Mouse (Mus musculus): ENCODE data around the gene Cdyl. TPM values are rescaled to one million over a fixed set of nuclear protein-coding genes. Genes with fewer than 3 reads are reported as not detected.

The Cdyl gene
- polyA plus RNA-seq, 1 experiment from 2014 or later: 4.1 TPM

- 87% methylated on average over 4 of the region's 4 CpGs for WGBS
- H3K27me3 ChIP-seq (replicated peaks): no peaks in the 10 kb centered on the region
Measured at GRCm38 (mm10) chr13:35652851-35653250, 6.8 kb upstream of the Cdyl start.

GRCm38 (mm10) chr13:35656853-35657252 lies 2.8 kb upstream of the Cdyl start:
- Histone ChIP-seq H3K36me3 (replicated peaks) (no peaks in the 10 kb centered on the region), H3K27ac (no peak overlapping the region), H3K9me3 (no peaks in the 10 kb centered on the region), H3K4me2 (no peak overlapping the region), H3K9ac (no peak overlapping the region), H3K27me3 (replicated peaks) (no peaks in the 10 kb centered on the region), H3K4me1 (no peaks in the 10 kb centered on the region), H3K4me3 (no peak overlapping the region)
- WGBS: 83% methylated on average over 2 of the region's 2 CpGs
- no peak for ATAC-seq (replicated peaks)

More at GRCm38 (mm10) chr13:35652851-35653250, 6.8 kb upstream of the Cdyl start:
- Histone ChIP-seq H3K27ac (no peak overlapping the region), H3K9ac (no peak overlapping the region), H3K4me2 (no peak overlapping the region), H3K9me3 (no peaks in the 10 kb centered on the region), H3K36me3 (replicated peaks) (no peaks in the 10 kb centered on the region), H3K4me1 (no peaks in the 10 kb centered on the region), H3K4me3 (no peak overlapping the region)
- ATAC-seq (replicated peaks): no peak

DNA sequence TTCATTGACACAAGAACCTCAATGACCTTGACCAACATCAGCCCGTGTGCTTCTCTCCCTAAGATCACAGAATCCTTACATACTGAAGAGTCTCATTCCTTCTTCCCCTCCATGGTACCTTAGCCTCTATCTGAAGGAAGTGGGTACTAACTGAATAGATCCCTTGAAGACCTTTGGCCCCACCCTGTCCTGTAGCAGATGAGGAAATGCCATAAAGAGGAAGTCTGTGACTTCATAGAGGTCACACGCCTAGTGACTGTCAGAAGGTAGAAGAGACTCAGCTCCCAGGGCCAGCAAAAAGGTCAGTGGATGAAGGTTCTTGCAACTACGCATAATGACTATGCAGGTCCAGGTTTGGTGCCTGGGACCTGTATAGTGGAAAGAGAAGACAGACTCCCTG lies 5.8 kb downstream of the Cdyl start:
- H3K4me3 ChIP-seq: no peak overlapping the region
- H3K4me1 ChIP-seq: no peaks in the 10 kb centered on the region
- no peaks in the 10 kb centered on the region for H3K27me3 ChIP-seq (replicated peaks)
- no peaks in the 10 kb centered on the region for H3K9me3 ChIP-seq
- ATAC-seq (replicated peaks): no peak
- H3K36me3 ChIP-seq (replicated peaks): no peaks in the 10 kb centered on the region
- no peak overlapping the region for H3K9ac ChIP-seq
- no peak overlapping the region for H3K27ac ChIP-seq
- WGBS: 92% methylated on average over 3 of the region's 3 CpGs
- no peak overlapping the region for H3K4me2 ChIP-seq

DNA sequence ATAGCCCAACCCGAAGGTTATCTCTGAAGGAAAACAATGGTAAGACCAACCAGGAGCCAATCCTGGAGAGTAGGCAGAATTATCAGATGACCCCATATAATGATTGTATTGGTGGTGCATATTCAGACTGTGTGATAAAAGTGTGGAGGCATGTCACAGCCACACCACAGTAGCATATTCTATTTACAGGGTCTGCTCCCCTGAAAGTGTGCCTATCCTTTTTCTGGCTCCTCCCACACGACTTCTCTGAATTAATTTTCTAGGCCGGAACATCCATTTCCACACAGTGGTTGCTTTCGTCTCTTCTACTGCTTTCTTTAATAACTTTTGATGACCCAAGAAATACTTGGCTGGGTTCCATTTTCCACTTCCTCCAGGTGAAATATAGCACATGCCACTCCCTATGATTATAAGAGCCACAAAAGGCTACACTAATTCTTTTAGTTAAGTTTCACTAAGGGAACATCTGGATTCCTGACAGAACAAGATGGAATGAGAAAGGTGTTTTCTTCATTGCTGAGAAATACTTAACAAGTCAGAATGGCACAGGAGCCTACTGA lies 10.4 kb downstream of the Cdyl start:
- H3K27me3 ChIP-seq (replicated peaks): no peaks in the 10 kb centered on the region
- H3K36me3 ChIP-seq (replicated peaks): no peaks in the 10 kb centered on the region
- H3K27ac ChIP-seq: no peak overlapping the region
- H3K4me2 ChIP-seq: no peak overlapping the region
- H3K9ac ChIP-seq: no peak overlapping the region
- no peak overlapping the region for H3K4me3 ChIP-seq
- WGBS: 90% methylated on average over 4 of the region's 4 CpGs
- no peaks in the 10 kb centered on the region for H3K9me3 ChIP-seq
- peaks cover 4% of the 10 kb centered on the region; the same call in 1 of the 2 replicates for H3K4me1 ChIP-seq
- ATAC-seq (replicated peaks): no peak

DNA sequence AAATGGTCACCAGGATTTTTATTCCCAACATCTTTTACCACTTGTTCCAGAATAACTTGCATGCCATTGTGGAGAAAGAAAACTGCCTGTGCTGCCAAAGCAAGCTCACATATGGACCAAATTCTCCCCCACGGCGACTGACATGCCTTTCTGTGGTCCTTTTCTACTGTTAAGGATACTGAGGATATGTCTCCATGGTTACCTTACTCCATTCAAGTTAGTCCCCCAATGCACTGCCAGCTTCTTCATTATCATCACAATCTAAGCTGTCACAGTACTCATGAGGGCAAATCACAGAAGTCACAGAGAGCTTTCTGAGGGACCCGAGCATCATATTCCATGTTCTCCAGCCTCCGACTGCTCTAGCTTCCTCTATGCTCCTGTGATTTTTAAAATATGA lies 11.2 kb downstream of the Cdyl start:
- ATAC-seq (replicated peaks): no peak; the same call in 1 of the 2 replicates
- Histone ChIP-seq H3K4me3 (no peak overlapping the region), H3K4me2 (no peak overlapping the region), H3K9ac (no peak overlapping the region), H3K4me1 (peaks cover 4% of the 10 kb centered on the region; the same call in 1 of the 2 replicates), H3K36me3 (replicated peaks) (no peaks in the 10 kb centered on the region), H3K27me3 (replicated peaks) (no peaks in the 10 kb centered on the region), H3K27ac (no peak overlapping the region), H3K9me3 (no peaks in the 10 kb centered on the region)
- 20% methylated on average over 4 of the region's 4 CpGs for WGBS

DNA sequence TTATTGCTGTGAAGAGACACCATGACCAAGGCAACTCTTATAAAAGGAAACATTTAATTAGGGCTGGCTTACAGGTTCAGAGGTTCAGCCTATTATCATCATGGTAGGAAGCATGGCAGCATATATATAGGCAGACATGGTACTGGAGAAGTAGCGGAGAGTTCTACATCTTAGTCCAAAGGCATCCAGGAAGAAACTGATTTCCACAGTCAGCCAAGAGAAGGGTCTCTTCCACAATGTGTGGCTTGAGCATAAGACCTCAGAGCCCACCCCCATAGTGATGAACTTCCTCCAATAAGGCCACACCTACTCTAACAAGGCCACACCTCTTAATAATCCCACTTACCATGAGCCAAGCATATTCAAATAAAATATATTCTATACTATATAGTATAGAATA lies 17.3 kb downstream of the Cdyl start:
- no peaks in the 10 kb centered on the region for H3K27me3 ChIP-seq (replicated peaks)
- 93% methylated on average over 1 of the region's 1 CpGs for WGBS
- H3K4me3 ChIP-seq: no peak overlapping the region
- H3K27ac ChIP-seq: no peak overlapping the region
- H3K9me3 ChIP-seq: no peaks in the 10 kb centered on the region
- ATAC-seq (replicated peaks): no peak
- H3K4me2 ChIP-seq: no peak overlapping the region
- H3K9ac ChIP-seq: no peak overlapping the region
- H3K4me1 ChIP-seq: no peaks in the 10 kb centered on the region
- H3K36me3 ChIP-seq (replicated peaks): no peaks in the 10 kb centered on the region

DNA sequence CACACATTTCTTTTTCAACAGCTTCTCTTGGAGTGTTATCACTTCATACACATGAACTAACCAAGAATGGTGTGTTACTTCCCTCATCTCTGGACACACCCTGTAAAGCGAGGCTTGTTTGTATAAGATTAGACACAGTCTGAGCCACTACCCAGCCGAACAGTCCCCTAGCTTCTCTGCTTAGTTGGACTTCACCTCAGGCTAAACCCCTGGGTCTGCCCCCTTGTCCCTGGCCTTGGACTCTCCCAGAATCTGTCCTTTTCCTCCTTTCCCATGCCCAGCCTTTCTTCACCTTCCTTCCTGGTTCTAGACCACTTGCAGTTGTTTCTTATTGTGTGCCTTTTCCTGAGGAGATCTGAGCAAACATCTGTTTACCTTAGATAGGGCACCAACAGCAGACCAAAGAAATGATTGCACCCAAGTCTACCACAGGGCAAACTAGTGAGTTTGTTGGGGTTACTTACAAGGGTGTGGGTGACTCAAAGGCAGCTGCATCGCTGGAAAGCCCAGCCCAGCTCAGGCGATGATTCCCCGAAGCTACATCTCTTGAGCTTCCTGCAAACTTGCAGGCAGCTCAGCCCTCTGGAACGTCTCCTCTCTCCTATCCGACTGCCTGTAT lies 17.9 kb downstream of the Cdyl start:
- 86% methylated on average over 7 of the region's 7 CpGs for WGBS

GRCm38 (mm10) chr13:35678691-35679090 lies 19.1 kb downstream of the Cdyl start:
- H3K9ac ChIP-seq: no peak overlapping the region
- WGBS: 91% methylated on average over 6 of the region's 6 CpGs
- ATAC-seq (replicated peaks): no peak

More for the DNA sequence above, 17.9 kb downstream of the Cdyl start:
- Histone ChIP-seq H3K4me1 (no peaks in the 10 kb centered on the region), H3K4me2 (no peak overlapping the region), H3K9me3 (no peaks in the 10 kb centered on the region), H3K9ac (no peak overlapping the region), H3K27ac (no peak overlapping the region), H3K4me3 (no peak overlapping the region), H3K36me3 (replicated peaks) (no peaks in the 10 kb centered on the region), H3K27me3 (replicated peaks) (no peaks in the 10 kb centered on the region)
- ATAC-seq (replicated peaks): no peak

DNA sequence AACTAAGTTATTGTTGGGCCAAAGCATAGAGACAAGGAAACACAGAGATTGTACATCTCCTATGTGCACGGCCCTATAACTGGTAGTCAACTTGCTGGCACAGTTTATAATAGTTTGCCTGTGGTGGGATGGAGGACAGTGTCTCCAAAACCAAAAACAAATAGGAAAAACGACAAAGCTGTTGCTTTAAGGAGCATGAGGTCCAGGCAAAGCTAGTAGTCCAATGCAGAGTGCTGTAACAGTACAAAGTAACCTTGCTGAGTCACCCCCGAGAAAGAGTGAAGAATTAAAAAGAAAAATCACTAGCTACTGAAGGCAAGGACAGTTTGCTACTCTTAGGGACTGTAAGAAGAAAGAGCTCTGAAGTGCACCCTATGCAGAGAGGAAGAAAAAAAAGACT lies 21.7 kb downstream of the Cdyl start:
- Histone ChIP-seq H3K27ac (no peak overlapping the region), H3K4me2 (no peak overlapping the region), H3K9me3 (no peaks in the 10 kb centered on the region), H3K4me3 (no peak overlapping the region), H3K36me3 (replicated peaks) (no peaks in the 10 kb centered on the region), H3K4me1 (no peaks in the 10 kb centered on the region), H3K27me3 (replicated peaks) (no peaks in the 10 kb centered on the region), H3K9ac (no peak overlapping the region)
- ATAC-seq (replicated peaks): no peak
- WGBS: 89% methylated on average over 3 of the region's 3 CpGs

More at GRCm38 (mm10) chr13:35678691-35679090, 19.1 kb downstream of the Cdyl start:
- Histone ChIP-seq H3K4me1 (no peaks in the 10 kb centered on the region), H3K36me3 (replicated peaks) (no peaks in the 10 kb centered on the region), H3K27me3 (replicated peaks) (no peaks in the 10 kb centered on the region), H3K4me3 (no peak overlapping the region), H3K4me2 (no peak overlapping the region), H3K9me3 (no peaks in the 10 kb centered on the region), H3K27ac (no peak overlapping the region)

GRCm38 (mm10) chr13:35686273-35686672 lies 26.6 kb downstream of the Cdyl start:
- H3K27ac ChIP-seq: no peak overlapping the region
- 82% methylated on average over 8 of the region's 8 CpGs for WGBS
- ATAC-seq (replicated peaks): no peak
- H3K9me3 ChIP-seq: no peaks in the 10 kb centered on the region
- H3K9ac ChIP-seq: no peak overlapping the region
- H3K36me3 ChIP-seq (replicated peaks): no peaks in the 10 kb centered on the region
- H3K4me2 ChIP-seq: no peak overlapping the region
- no peak overlapping the region for H3K4me3 ChIP-seq
- H3K27me3 ChIP-seq (replicated peaks): no peaks in the 10 kb centered on the region
- no peaks in the 10 kb centered on the region for H3K4me1 ChIP-seq

- no peaks in the 10 kb centered on the region for H3K27me3 ChIP-seq (replicated peaks)
- no peaks in the 10 kb centered on the region for H3K9me3 ChIP-seq
- H3K4me2 ChIP-seq: no peak overlapping the region
- WGBS: 87% methylated on average over 3 of the region's 3 CpGs
- no peak overlapping the region for H3K27ac ChIP-seq
- H3K9ac ChIP-seq: no peak overlapping the region
- no peak overlapping the region for H3K4me3 ChIP-seq
- H3K4me1 ChIP-seq: no peaks in the 10 kb centered on the region
- no peaks in the 10 kb centered on the region for H3K36me3 ChIP-seq (replicated peaks)
- ATAC-seq (replicated peaks): no peak
Measured at GRCm38 (mm10) chr13:35689560-35689959, 29.9 kb downstream of the Cdyl start.

DNA sequence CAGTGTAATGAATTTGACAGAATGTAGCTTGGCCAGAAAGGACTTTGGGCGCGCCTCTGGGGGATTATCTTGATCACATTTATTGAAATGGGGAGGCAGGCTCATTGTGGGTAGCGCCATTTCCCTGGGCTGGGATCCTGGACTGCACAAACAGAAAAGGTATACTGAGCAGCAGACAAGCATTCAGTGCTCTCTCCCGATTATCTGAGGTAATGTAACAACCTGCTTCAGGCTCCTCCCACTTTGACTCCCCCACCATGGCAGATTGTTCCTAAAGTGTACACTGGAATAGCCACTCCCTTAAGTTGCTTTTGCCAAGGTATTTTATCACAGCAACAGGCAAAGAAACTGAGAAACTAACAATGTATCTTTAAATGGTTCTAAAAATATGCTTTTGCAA lies 58.0 kb downstream of the Cdyl start:
- Histone ChIP-seq H3K9ac (no peak overlapping the region), H3K4me1 (no peaks in the 10 kb centered on the region), H3K4me2 (no peak overlapping the region), H3K27ac (no peak overlapping the region), H3K9me3 (no peaks in the 10 kb centered on the region), H3K27me3 (replicated peaks) (no peaks in the 10 kb centered on the region), H3K36me3 (replicated peaks) (no peaks in the 10 kb centered on the region), H3K4me3 (no peak overlapping the region)
- no peak for ATAC-seq (replicated peaks)
- 83% methylated on average over 4 of the region's 4 CpGs for WGBS

DNA sequence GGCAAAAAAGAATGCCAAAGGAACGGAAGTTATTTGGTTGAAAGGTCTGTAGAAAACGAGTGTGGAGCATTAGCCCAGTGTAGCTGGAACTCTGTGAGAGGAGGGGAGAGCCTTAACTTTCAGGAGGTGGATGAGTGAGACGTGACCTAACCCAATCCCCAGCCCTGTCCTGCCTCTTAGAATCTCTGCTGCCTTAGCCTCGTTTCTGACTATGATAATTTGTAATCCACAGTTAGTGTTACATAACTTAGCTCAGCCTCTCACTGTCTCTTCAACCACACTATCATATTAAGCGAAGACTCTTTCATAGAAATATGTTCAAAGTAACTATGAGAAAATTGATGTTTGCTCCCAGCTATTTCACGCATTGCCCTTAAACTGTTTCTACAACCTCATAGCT lies 59.9 kb downstream of the Cdyl start:
- Histone ChIP-seq H3K27me3 (replicated peaks) (no peaks in the 10 kb centered on the region), H3K36me3 (replicated peaks) (no peaks in the 10 kb centered on the region), H3K4me1 (no peaks in the 10 kb centered on the region), H3K9ac (no peak overlapping the region), H3K4me3 (no peak overlapping the region), H3K4me2 (no peak overlapping the region), H3K27ac (no peak overlapping the region), H3K9me3 (no peaks in the 10 kb centered on the region)
- 83% methylated on average over 6 of the region's 6 CpGs for WGBS
- no peak for ATAC-seq (replicated peaks)

All from midbrain, embryonic 15.5 days (tissue).